Mouse (Mus musculus) stomach, postnatal 0 days (tissue): ENCODE measurements at regions not wholly inside any gene's neighbourhood (a gene's known extent, or its start where the extent isn't known, plus 50 kb on each side); places are given as distances from the start of the nearest gene placed in this dataset.

Experiments used
- ATAC-seq: fragments of 200-750 bp; cut with Nextera tagmentation; 2 replicates; pipeline ENCODE4 v1.8.0; 2017; ENCODE audit not compliant: low FRiP score, low TSS enrichment
- DNase-seq: peaks from one replicate; pipeline ENCODE4 v3.0.0-alpha.2; 2016; ENCODE audit warnings: low spot score
- H3K27ac ChIP-seq: fragments of 300-500 bp; sonication (generic); replicated peaks from 2 replicates; pipeline ENCODE4 v1.5.1; 2014; ENCODE audit warnings: mild to moderate bottlenecking, control low read depth
- H3K27me3 ChIP-seq: fragments of 300-500 bp; sonication (generic); 2 replicates; pipeline ENCODE4 v1.6.1; 2014; ENCODE audit warnings: low read length; ENCODE audit not compliant: control insufficient read depth, insufficient read depth
- H3K36me3 ChIP-seq: fragments of 300-500 bp; sonication (generic); 2 replicates; pipeline ENCODE4 v1.6.1; 2014; ENCODE audit warnings: low read length, mixed read lengths; ENCODE audit not compliant: control insufficient read depth, insufficient read depth
- H3K4me1 ChIP-seq: fragments of 300-500 bp; sonication (generic); replicated peaks from 2 replicates; pipeline ENCODE4 v1.6.1; 2014; ENCODE audit warnings: antibody characterized with exemption; ENCODE audit not compliant: control insufficient read depth, insufficient read depth
- H3K4me2 ChIP-seq: fragments of 300-500 bp; sonication (generic); replicated peaks from 2 replicates; pipeline ENCODE4 v1.6.1; 2014; ENCODE audit warnings: low read depth, mild to moderate bottlenecking, control low read depth, moderate library complexity
- H3K4me3 ChIP-seq: fragments of 300-500 bp; sonication (generic); 2 replicates; pipeline ENCODE4 v1.5.1; 2014; ENCODE audit warnings: low read depth, low read length, control low read depth
- H3K9ac ChIP-seq: fragments of 300-500 bp; sonication (generic); 2 replicates; pipeline ENCODE4 v1.6.1; 2014; ENCODE audit warnings: mild to moderate bottlenecking, low read length, control low read depth, mixed read lengths
- H3K9me3 ChIP-seq: fragments of 300-500 bp; sonication (generic); 2 replicates; pipeline ENCODE4 v1.6.1; 2016; ENCODE audit warnings: low read length; ENCODE audit not compliant: control insufficient read depth
- CTCF ChIP-seq: IDR thresholded peaks from 2 replicates; pipeline ENCODE4 v1.5.1; 2016; ENCODE audit warnings: antibody characterized with exemption, low read depth, mild to moderate bottlenecking, moderate library complexity
- EP300 ChIP-seq: optimal IDR thresholded peaks from 2 replicates; pipeline ENCODE3; 2016; ENCODE audit warnings: antibody characterized with exemption
- WGBS: fragments of 180-500 bp; shearing (Covaris S2); extraction: QIAGEN DNeasy Blood & Tissue Kit; methylation state at CpG from one replicate; pipeline ENCODE4 v1.1.7; 2014; 5-methylcytosine and 5-hydroxymethylcytosine counted together

- H3K27me3 ChIP-seq, result no peaks in the 10 kb centered on the region
- no peaks in the 10 kb centered on the region for H3K4me1 ChIP-seq
- no peak overlapping the region for H3K9ac ChIP-seq
- WGBS, result 43% methylated on average over 1 of the region's 1 CpGs
- H3K4me2 ChIP-seq, result no peak overlapping the region
- H3K36me3 ChIP-seq, result no peaks in the 10 kb centered on the region
- no peaks in the 10 kb centered on the region for H3K9me3 ChIP-seq
- H3K27ac ChIP-seq, result no peak overlapping the region
- H3K4me3 ChIP-seq, result no peak overlapping the region
- ATAC-seq (no peak), DNase-seq (no peak)
- TF ChIP-seq CTCF (no peak), EP300 (no peak)
These were observed 314.2 kb upstream of the Cited2 start for GRCm38 (mm10) chr10:17408781-17409180.

GRCm38 (mm10) chr10:17411300-17411987, 311.6 kb upstream of the Cited2 start:
- Histone ChIP-seq H3K4me1 (no peaks in the 10 kb centered on the region), H3K9me3 (no peaks in the 10 kb centered on the region), H3K27me3 (no peaks in the 10 kb centered on the region), H3K27ac (no peak overlapping the region), H3K9ac (no peak overlapping the region), H3K4me3 (no peak overlapping the region), H3K4me2 (no peak overlapping the region), H3K36me3 (no peaks in the 10 kb centered on the region)
- no peak for ATAC-seq
- TF ChIP-seq CTCF (no peak), EP300 (no peak)
- DNase-seq, result no peak
- WGBS, result 62% methylated on average over 4 of the region's 4 CpGs

- Histone ChIP-seq H3K36me3 (no peaks in the 10 kb centered on the region), H3K4me3 (no peak overlapping the region), H3K27ac (no peak overlapping the region), H3K4me1 (no peaks in the 10 kb centered on the region), H3K9me3 (no peaks in the 10 kb centered on the region), H3K9ac (no peak overlapping the region), H3K27me3 (no peaks in the 10 kb centered on the region), H3K4me2 (no peak overlapping the region)
- 94% methylated on average over 3 of the region's 3 CpGs for WGBS
- TF ChIP-seq EP300, result no peak
- TF ChIP-seq CTCF, result no peak
- no peak for DNase-seq
- ATAC-seq, result no peak
These were observed 307.9 kb upstream of the Cited2 start for GRCm38 (mm10) chr10:17415112-17415511.

- H3K4me3 ChIP-seq, result no peak overlapping the region
- DNase-seq (no peak), ATAC-seq (no peak)
- no peaks in the 10 kb centered on the region for H3K4me1 ChIP-seq
- no peaks in the 10 kb centered on the region for H3K9me3 ChIP-seq
- H3K27ac ChIP-seq, result no peak overlapping the region
- WGBS, result 61% methylated on average over 1 of the region's 1 CpGs
- no peak for TF ChIP-seq EP300
- no peak for TF ChIP-seq CTCF
- H3K9ac ChIP-seq, result no peak overlapping the region
- H3K4me2 ChIP-seq, result no peak overlapping the region
- H3K27me3 ChIP-seq, result no peaks in the 10 kb centered on the region
- H3K36me3 ChIP-seq, result no peaks in the 10 kb centered on the region
These were observed 306.9 kb upstream of the Cited2 start for GRCm38 (mm10) chr10:17416121-17416520.

GRCm38 (mm10) chr10:17417394-17417793, 305.6 kb upstream of the Cited2 start:
- Histone ChIP-seq H3K4me2 (no peak overlapping the region), H3K36me3 (no peaks in the 10 kb centered on the region), H3K9me3 (no peaks in the 10 kb centered on the region), H3K27me3 (no peaks in the 10 kb centered on the region), H3K4me1 (no peaks in the 10 kb centered on the region), H3K27ac (no peak overlapping the region), H3K4me3 (no peak overlapping the region), H3K9ac (no peak overlapping the region)
- TF ChIP-seq CTCF (no peak), EP300 (no peak)
- DNase-seq, result no peak
- 70% methylated on average over 1 of the region's 1 CpGs for WGBS
- ATAC-seq, result no peak

- Histone ChIP-seq H3K36me3 (no peaks in the 10 kb centered on the region), H3K4me1 (no peaks in the 10 kb centered on the region), H3K9ac (no peak overlapping the region), H3K4me2 (no peak overlapping the region), H3K4me3 (no peak overlapping the region), H3K9me3 (no peaks in the 10 kb centered on the region), H3K27me3 (no peaks in the 10 kb centered on the region), H3K27ac (no peak overlapping the region)
- no peak for TF ChIP-seq CTCF
- TF ChIP-seq EP300, result no peak
- DNase-seq, result no peak
- no peak for ATAC-seq
- 71% methylated on average over 7 of the region's 7 CpGs for WGBS
These were observed 304.8 kb upstream of the Cited2 start for GRCm38 (mm10) chr10:17418227-17418685.
